Mouse (Mus musculus) testis, adult 2 months (tissue): ENCODE measurements around the gene Cbln3. TPM values are rescaled to one million over a fixed set of nuclear protein-coding genes. Genes with fewer than 3 reads are reported as not detected.

ENCODE experiments used
- H3K27ac ChIP-seq: fragments of 200-500 bp; 2 replicates; pipeline ENCODE4 v1.5.1; 2012; ENCODE audit warnings: low read depth, low read length; ENCODE audit not compliant: control insufficient read depth, insufficient read depth
- H3K27me3 ChIP-seq: fragments of 200-500 bp; 2 replicates; pipeline ENCODE4 v1.6.1; 2012; ENCODE audit warnings: mild to moderate bottlenecking, low read length, moderate library complexity; ENCODE audit not compliant: control insufficient read depth, insufficient read depth
- H3K36me3 ChIP-seq: fragments of 200-500 bp; 2 replicates; pipeline ENCODE4 v1.6.1; 2012; ENCODE audit warnings: mild to moderate bottlenecking, low read length; ENCODE audit not compliant: control insufficient read depth, insufficient read depth
- H3K4me1 ChIP-seq: fragments of 200-500 bp; 2 replicates; pipeline ENCODE4 v1.6.1; 2012; ENCODE audit warnings: low read length; ENCODE audit not compliant: control insufficient read depth, insufficient read depth
- H3K4me3 ChIP-seq: fragments of 200-500 bp; 2 replicates; pipeline ENCODE4 v1.5.1; 2012; ENCODE audit warnings: low read depth, mild to moderate bottlenecking, low read length, moderate library complexity, mixed read lengths; ENCODE audit not compliant: control insufficient read depth
- CTCF ChIP-seq: fragments of 200-500 bp; IDR thresholded peaks from 2 replicates; pipeline ENCODE4 v1.5.1; 2012; ENCODE audit warnings: low read depth, mild to moderate bottlenecking, inconsistent platforms, low read length, moderate library complexity; ENCODE audit not compliant: control insufficient read depth, insufficient read depth, insufficient replicate concordance
- POLR2A ChIP-seq: fragments of 200-500 bp; IDR thresholded peaks from 2 replicates; pipeline ENCODE4 v1.6.1; 2012; ENCODE audit warnings: low read depth, mild to moderate bottlenecking, inconsistent platforms, low read length, moderate library complexity; ENCODE audit not compliant: control insufficient read depth
- polyA plus RNA-seq: library from polyadenylated mRNA; depleted of rRNA; stranded (reverse); fragments of >200 nt; gene quantifications from 2 replicates; pipeline ENCODE4 v1.2.3, GENCODE M21; 2012

Cbln3 gene
- polyA plus RNA-seq, 1 experiment: 1.1 TPM

DNA sequence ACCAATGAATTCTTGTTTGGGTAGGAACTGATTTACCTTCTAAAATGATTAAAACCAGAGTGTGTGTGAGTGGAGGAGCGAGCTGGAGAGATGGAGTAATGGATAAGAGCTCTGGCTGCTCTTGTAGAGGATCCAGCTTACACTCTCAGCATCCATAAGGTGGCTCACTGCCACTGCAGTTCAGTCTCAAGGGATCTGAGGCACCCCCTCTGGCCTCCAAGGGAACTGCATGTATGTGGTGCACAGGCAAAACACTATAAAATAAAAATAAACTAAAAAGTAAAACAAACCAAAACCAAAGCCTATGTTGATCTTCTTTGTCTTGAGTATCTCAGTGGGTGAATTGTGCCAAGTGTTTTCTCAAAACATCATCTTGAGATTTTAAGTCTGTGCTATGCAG lies 4.6 kb downstream of the Cbln3 start:
- Histone ChIP-seq H3K4me3 (no peak overlapping the region), H3K36me3 (no peaks in the 10 kb centered on the region), H3K27me3 (no peaks in the 10 kb centered on the region), H3K27ac (no peak overlapping the region), H3K4me1 (peaks cover 5% of the 10 kb centered on the region)
- TF ChIP-seq CTCF (peak; percentile 60; the same call in 1 of the 2 replicates), POLR2A (no peak)

DNA sequence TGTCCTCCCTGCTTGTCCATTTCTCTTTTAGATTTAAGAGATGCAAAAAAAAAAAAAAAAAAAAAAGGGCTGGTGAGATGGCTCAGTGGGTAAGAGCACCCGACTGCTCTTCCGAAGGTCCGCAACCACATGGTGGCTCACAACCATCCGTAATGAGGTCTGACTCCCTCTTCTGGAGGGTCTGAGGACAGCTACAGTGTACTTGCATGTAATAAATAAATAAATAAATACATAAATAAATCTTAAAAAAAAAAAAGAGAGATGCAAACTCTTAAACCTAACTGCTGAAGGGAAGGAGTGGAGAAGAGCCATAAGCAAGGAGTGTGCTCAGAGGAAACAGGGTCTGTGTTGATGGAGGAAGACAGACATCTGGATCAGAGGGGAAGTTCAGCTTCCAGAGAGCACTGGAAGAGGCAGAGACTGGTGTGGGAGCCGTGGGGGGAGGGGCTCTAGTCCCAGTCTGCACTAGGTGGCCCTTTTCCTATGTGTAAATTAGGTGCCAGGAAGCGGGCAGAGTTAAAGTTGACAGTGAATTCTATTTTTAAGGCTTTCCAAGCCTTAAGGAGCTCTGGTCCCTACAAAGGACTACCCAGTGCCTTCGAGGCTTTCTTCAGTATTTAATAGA lies 5.8 kb downstream of the Cbln3 start:
- Histone ChIP-seq H3K27me3 (no peaks in the 10 kb centered on the region), H3K36me3 (no peaks in the 10 kb centered on the region), H3K4me1 (peaks cover 7% of the 10 kb centered on the region), H3K27ac (no peak overlapping the region), H3K4me3 (no peak overlapping the region)
- TF ChIP-seq CTCF (no peak), POLR2A (no peak)

DNA sequence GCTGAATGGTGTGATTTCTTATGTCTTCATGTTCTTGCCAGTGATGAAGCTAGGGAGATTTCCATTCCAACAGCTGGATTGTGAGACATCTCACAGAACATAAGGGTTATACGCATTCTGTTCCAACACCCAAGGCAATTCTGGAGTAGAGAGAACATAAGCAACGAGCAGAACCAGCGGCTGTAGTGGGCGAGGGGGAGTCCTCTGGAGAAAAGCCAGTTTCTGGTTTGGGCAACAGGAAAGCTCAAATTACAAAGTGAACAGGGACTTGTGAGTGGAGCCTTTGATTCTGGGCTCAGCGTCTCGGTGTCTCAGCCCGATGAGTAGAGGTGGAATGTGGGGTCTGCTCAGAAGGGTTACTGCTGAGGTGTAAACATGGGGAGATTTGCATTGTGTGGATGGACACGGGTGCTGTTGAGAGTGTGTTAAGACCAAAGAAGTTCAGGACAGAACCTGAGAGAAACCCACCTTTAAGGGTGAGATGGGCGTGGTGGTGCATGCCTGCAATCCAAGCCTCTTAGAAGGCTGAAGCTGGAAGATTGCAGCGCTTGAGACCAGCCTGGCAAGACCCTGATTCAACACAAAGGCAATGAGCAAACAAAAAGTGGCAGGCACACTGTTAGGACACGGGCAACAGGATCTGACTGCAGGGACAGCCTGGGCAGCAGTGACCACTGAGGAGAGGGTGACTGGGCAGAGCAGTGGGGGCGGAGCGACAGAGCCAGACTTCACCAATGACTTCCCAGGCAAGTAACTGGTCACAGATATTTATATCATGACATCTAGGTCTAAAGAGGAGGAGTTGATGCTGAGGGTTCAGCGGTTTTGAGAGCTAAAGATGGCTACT lies 6.5 kb downstream of the Cbln3 start:
- Histone ChIP-seq H3K4me3 (no peak overlapping the region), H3K4me1 (peaks cover 7% of the 10 kb centered on the region), H3K36me3 (no peaks in the 10 kb centered on the region), H3K27me3 (no peaks in the 10 kb centered on the region), H3K27ac (no peak overlapping the region)
- TF ChIP-seq POLR2A (no peak), CTCF (no peak)

DNA sequence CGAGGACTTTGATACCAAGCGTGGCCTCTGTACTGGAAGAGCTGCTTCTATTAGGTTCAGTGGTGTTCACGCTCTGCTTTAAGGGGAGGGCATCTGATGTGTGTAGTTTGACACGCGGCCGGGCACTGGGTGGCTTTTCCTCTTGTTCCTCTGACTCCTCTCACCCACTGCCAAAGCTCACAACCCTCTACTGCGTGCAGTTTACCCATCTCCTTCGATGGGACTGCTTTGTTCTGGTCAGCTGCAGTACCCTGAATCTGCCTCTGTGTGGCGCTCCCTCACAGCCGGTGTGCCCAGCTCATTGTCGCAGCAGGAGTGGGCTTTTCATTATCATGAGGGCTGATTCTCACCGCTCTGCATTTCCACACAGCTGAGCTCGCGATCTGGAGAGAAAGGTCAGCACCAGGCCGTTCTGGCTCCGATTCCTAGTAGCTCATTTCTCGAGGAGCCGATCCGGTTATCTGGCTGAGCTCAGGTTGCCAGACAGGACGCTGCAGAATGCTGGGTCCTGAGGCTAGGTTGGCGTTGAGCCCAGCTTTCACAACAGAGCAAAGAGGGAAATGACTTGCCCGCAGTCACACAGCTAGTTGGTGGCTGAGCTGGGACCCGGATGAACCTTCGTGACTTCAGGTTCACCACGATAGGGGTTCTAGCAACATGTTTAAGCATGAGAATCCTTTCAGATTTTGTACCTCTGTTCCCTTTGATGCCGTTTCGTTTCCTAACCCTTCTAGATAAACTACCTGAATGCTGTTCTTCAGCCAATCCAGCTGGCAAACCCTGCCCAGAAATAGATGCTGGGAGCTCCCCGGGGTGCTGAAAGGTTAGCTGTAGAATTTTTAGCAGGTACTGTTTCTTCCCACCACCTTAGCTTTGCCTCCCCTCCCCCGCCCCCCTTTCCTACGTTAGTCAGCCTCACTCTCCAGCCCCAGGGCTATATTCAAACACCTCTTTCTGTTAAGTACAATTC lies 10.2 kb downstream of the Cbln3 start:
- TF ChIP-seq CTCF (peak; percentile 98), POLR2A (no peak)

DNA sequence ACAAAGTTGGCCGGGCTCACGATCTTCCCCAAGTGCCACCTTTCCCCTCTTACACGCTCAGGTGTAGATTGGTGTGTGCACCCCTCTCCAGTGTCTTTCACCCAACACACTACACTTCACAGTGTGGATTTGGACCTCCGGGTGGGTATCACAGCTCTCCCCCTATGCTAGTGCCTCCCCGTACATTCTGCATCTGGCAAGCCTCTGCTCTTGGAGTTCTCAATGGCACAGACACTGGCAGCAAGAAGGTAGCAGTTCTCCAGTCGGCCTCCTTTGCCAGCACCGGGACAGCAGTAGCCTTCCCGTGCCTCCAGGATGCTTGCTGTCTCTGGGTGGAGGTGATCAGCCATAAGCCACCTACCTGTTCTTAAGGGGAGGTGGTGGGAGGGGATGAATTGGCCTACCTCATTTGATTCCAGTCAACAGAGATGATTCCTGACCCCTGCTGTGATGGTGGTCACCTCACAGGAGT lies 10.9 kb downstream of the Cbln3 start:
- Histone ChIP-seq H3K4me1 (peaks cover 7% of the 10 kb centered on the region), H3K27ac (no peak overlapping the region), H3K27me3 (no peaks in the 10 kb centered on the region), H3K36me3 (no peaks in the 10 kb centered on the region), H3K4me3 (no peak overlapping the region)
- no peak for TF ChIP-seq CTCF
- TF ChIP-seq POLR2A: no peak

More for the DNA sequence above, 10.2 kb downstream of the Cbln3 start:
- H3K27ac ChIP-seq: no peak overlapping the region
- H3K27me3 ChIP-seq: no peaks in the 10 kb centered on the region
- peaks cover 7% of the 10 kb centered on the region for H3K4me1 ChIP-seq
- no peaks in the 10 kb centered on the region for H3K36me3 ChIP-seq
- H3K4me3 ChIP-seq: peak overlapping the region; percentile 16

- Histone ChIP-seq H3K27ac (no peak overlapping the region), H3K4me3 (no peak overlapping the region), H3K4me1 (peaks cover 7% of the 10 kb centered on the region), H3K27me3 (no peaks in the 10 kb centered on the region), H3K36me3 (no peaks in the 10 kb centered on the region)
- TF ChIP-seq CTCF (no peak), POLR2A (no peak)
Measured at GRCm38 (mm10) chr14:55872551-55872950, 11.6 kb downstream of the Cbln3 start.
